Mouse (Mus musculus) thymus, adult 2 months (tissue): Measurements from ENCODE around the gene Cracr2a. TPM values are rescaled to one million over a fixed set of nuclear protein-coding genes. Genes with fewer than 3 reads are reported as not detected.

Source experiments
- DNase-seq: peaks from one replicate; pipeline ENCODE4 v3.0.0; 2021
- H3K27ac ChIP-seq: fragments of 200-500 bp; 2 replicates; pipeline ENCODE4 v1.5.1; 2012; ENCODE audit warnings: low read length, control low read depth; ENCODE audit not compliant: control insufficient read depth, insufficient read depth
- H3K27me3 ChIP-seq: fragments of 200-500 bp; 2 replicates; pipeline ENCODE4 v1.6.1; 2012; ENCODE audit warnings: mild to moderate bottlenecking, low read length, moderate library complexity, mixed read lengths; ENCODE audit not compliant: control insufficient read depth, insufficient read depth
- H3K36me3 ChIP-seq: fragments of 200-500 bp; 2 replicates; pipeline ENCODE4 v1.6.1; 2012; ENCODE audit warnings: mild to moderate bottlenecking, low read length, moderate library complexity; ENCODE audit not compliant: control insufficient read depth, insufficient read depth
- H3K4me1 ChIP-seq: fragments of 200-500 bp; replicated peaks from 2 replicates; pipeline ENCODE4 v1.6.1; 2012; ENCODE audit warnings: low read length; ENCODE audit not compliant: control insufficient read depth, insufficient read depth
- H3K4me3 ChIP-seq: fragments of 200-500 bp; 2 replicates; pipeline ENCODE4 v1.5.1; 2012; ENCODE audit warnings: mild to moderate bottlenecking, low read length, control low read depth, moderate library complexity; ENCODE audit not compliant: control insufficient read depth, insufficient read depth
- CTCF ChIP-seq: fragments of 200-500 bp; IDR thresholded peaks from 2 replicates; pipeline ENCODE4 v1.5.1; 2012; ENCODE audit warnings: mild to moderate bottlenecking, control low read depth, low read length, moderate library complexity, borderline replicate concordance; ENCODE audit not compliant: control insufficient read depth, poor library complexity, insufficient read depth; ENCODE audit errors: extremely low read depth
- POLR2A ChIP-seq: fragments of 200-500 bp; IDR thresholded peaks from 2 replicates; pipeline ENCODE4 v1.6.1; 2012; ENCODE audit warnings: mild to moderate bottlenecking, low read length, control low read depth, moderate library complexity; ENCODE audit not compliant: control insufficient read depth, poor library complexity, insufficient read depth; ENCODE audit errors: extremely low read depth
- WGBS: fragments of 180-500 bp; shearing (Covaris S2); methylation state at CpG from one replicate; pipeline ENCODE4 v1.1.7; 2018; 5-methylcytosine and 5-hydroxymethylcytosine counted together
- polyA plus RNA-seq: library from polyadenylated mRNA; depleted of rRNA; stranded (reverse); fragments of >200 nt; gene quantifications from 2 replicates; pipeline ENCODE4 v1.2.3, GENCODE M21; 2012

The Cracr2a gene
- polyA plus RNA-seq, 1 experiment: 6.2 TPM

- TF ChIP-seq CTCF: no peak
- no peak for TF ChIP-seq POLR2A
- Histone ChIP-seq H3K36me3 (no peaks in the 10 kb centered on the region), H3K4me3 (no peak overlapping the region), H3K27ac (no peak overlapping the region), H3K4me1 (no peaks in the 10 kb centered on the region), H3K27me3 (no peaks in the 10 kb centered on the region)
- DNase-seq: no peak
- 91% methylated on average over 8 of the region's 8 CpGs for WGBS
Observed at GRCm38 (mm10) chr6:127641077-127641801, 80.1 kb downstream of the Cracr2a start.

DNA sequence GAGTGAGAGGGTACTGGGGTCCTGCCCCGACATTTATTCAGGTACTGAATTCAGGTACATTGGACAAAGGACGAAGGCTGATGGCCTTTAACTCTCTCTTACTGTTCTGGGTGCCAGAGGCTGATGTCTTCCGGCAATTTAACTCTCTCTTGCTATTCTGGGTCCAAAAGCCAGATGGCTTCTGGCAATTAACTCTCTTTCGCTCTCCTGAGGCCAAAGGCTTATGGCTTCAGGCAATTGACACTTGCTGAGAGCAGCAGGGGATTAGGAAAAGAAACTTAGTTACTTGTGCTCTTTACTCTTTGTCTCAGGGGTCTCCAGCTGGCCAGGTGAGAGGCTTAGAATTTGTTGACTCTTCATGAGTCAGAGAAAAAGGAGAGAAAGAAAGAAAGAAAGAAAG lies 94.8 kb downstream of the Cracr2a start:
- TF ChIP-seq CTCF (no peak), POLR2A (no peak)
- no peaks in the 10 kb centered on the region for H3K27me3 ChIP-seq
- no peak overlapping the region for H3K4me3 ChIP-seq
- H3K4me1 ChIP-seq: no peaks in the 10 kb centered on the region
- no peaks in the 10 kb centered on the region for H3K36me3 ChIP-seq
- H3K27ac ChIP-seq: no peak overlapping the region
- no peak for DNase-seq
- 93% methylated on average over 4 of the region's 4 CpGs for WGBS

- Histone ChIP-seq H3K4me1 (no peaks in the 10 kb centered on the region), H3K27ac (no peak overlapping the region), H3K4me3 (no peak overlapping the region), H3K27me3 (no peaks in the 10 kb centered on the region), H3K36me3 (no peaks in the 10 kb centered on the region)
- 94% methylated on average over 11 of the region's 11 CpGs for WGBS
- no peak for DNase-seq
- TF ChIP-seq CTCF (no peak), POLR2A (no peak)
Observed at GRCm38 (mm10) chr6:127657152-127657551, 96.0 kb downstream of the Cracr2a start.

DNA sequence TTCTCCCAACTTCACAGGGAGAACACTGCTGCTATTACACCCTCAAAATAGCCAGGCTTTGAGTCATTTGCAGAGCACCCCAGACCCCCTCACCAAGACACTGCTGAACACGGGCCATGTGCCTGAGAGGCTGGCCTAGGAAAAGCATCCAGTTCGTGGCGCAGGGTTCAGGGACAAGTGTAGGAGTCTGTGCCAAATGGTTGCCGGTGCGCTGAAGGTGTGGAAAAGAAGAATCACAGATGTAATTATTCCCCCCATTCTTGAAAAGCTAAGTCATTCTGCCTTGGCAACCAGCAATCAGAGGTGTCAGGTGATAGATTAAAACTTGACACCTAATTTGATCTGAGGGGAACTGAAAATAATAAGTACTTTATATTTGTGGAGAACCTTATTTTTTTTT lies 98.3 kb downstream of the Cracr2a start:
- Histone ChIP-seq H3K4me1 (no peaks in the 10 kb centered on the region), H3K36me3 (no peaks in the 10 kb centered on the region), H3K27me3 (no peaks in the 10 kb centered on the region), H3K4me3 (no peak overlapping the region), H3K27ac (no peak overlapping the region)
- no peak for TF ChIP-seq CTCF
- WGBS: 92% methylated on average over 5 of the region's 5 CpGs
- DNase-seq: no peak

DNA sequence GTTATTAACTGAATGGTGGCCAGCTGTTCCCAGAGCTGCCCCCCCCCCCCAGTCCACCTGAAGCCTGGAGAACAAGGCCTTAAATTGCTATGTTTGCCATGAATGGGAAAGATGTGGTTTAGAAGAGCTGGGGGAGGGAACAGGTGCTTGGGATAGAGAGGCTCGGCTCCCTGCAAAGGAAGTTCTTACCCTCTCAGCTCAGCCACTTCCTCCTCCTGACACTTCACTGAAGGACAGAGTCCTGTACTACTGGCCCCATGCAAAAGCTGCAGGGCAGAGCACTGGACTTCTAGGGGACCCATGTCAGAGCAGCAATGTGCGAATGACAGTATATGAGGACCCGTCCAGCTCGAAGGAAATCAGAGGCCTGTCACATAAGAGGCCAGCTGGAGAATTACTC lies 98.8 kb downstream of the Cracr2a start:
- WGBS: 77% methylated on average over 4 of the region's 4 CpGs
- H3K27me3 ChIP-seq: no peaks in the 10 kb centered on the region
- H3K27ac ChIP-seq: no peak overlapping the region
- no peaks in the 10 kb centered on the region for H3K36me3 ChIP-seq
- DNase-seq: no peak
- H3K4me3 ChIP-seq: no peak overlapping the region
- no peaks in the 10 kb centered on the region for H3K4me1 ChIP-seq
- no peak for TF ChIP-seq POLR2A
- TF ChIP-seq CTCF: no peak

DNA sequence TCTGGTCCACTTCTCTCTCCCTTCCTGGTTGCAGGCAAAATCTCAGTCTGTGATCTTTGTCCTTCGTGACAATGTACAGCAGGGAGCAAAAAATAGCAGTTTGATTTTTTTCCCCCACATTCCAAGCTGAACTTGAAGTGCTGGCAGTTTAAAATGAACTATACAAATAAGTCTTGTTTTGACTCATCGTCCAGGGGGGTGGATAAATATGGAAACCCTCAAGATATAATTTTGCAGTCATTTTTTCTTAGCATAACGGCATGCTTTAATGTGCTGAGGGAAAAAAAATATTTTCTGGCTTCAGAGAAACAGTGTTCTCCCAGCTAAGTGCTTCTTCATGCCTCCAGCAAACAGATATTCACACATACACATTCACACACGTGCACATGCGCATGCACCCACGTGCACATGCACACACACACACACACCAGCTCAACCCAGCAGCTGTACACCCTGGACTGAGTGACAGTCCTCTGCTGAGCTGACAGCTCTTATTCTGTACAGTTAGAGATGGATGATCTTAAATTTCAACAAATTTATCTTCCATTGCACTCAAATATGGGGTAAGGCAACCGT lies 100.7 kb downstream of the Cracr2a start:
- Histone ChIP-seq H3K36me3 (no peaks in the 10 kb centered on the region), H3K27me3 (no peaks in the 10 kb centered on the region), H3K4me3 (no peak overlapping the region), H3K27ac (no peak overlapping the region), H3K4me1 (no peaks in the 10 kb centered on the region)
- DNase-seq: no peak
- 92% methylated on average over 7 of the region's 7 CpGs for WGBS
- TF ChIP-seq POLR2A: no peak
- TF ChIP-seq CTCF: no peak
